Mouse (Mus musculus) natural killer cell, adult 2 months (primary cell): ENCODE results near the gene Grhpr.
"Not testable (repeated sequence)": the region's sequence is repeated elsewhere in the genome, so short reads cannot be mapped to it uniquely, and the experiment has no call there.

Experiments
- DNase-seq, 2 experiments: peaks; one replicate each; pipeline ENCODE4 v3.0.0; 2022; ENCODE audit warnings: low spot score in 2 of 2

The Grhpr gene

DNA sequence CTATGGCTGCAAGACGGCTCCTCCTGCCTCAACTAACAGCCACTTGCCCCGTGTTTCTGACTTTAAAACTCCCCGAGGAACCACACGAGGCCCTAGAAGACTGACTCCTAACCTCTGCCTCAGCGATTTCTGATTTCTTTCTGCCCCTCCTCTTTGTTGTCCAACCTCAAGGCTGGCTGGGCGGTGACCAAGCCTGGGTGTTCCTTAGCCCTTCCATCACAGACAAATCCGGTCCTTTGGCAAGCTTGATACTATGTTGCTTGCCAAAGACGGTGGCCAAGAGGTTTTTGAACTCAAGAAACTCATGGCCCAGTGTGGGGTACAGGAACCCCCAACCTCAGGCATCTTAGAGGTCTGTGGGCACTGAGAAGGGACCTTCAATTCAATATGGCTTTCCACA, 6.9 kb upstream of the Grhpr start:
- DNase-seq = no peak

DNA sequence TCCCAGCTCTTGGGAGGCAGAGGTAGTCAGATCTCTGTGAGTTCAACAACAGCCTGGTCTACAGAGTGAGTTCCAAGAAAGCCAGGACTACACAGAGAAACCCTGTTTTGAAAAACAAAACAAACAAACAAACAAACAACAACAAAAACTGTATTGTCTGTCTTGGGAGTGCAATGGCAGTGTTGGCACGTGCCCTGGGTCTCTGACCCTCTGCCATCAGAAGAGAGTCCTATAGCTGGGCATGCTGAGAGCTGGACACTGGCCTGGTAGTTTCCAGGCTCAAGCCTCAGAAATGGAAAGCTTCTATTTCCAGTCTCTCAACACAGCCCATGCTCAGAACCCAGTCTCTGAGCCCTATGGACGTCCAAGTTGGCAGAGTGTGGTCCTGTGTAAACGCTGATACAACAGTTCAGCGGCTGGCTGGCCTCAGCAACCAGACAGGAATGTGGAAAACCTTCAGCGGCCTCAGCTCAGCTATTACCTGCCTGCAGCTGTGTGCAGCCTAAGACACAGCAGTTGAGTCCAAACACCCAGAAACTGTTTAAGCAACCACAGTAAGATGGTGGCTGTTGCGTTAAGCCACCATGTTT, 5.1 kb upstream of the Grhpr start:
- DNase-seq = no peak

- no peak for DNase-seq
These were observed 4.1 kb upstream of the Grhpr start for GRCm38 (mm10) chr4:44976921-44977710.

- DNase-seq = no peak
These were observed 3.0 kb upstream of the Grhpr start for GRCm38 (mm10) chr4:44978175-44978574.

GRCm38 (mm10) chr4:44979794-44980338, 1.3 kb upstream of the Grhpr start:
- DNase-seq = no peak

- no peak for DNase-seq
These were observed 736 bp downstream of the Grhpr start for GRCm38 (mm10) chr4:44981974-44982287.

GRCm38 (mm10) chr4:44982440-44983130, 1.4 kb downstream of the Grhpr start:
- DNase-seq = no peak

DNA sequence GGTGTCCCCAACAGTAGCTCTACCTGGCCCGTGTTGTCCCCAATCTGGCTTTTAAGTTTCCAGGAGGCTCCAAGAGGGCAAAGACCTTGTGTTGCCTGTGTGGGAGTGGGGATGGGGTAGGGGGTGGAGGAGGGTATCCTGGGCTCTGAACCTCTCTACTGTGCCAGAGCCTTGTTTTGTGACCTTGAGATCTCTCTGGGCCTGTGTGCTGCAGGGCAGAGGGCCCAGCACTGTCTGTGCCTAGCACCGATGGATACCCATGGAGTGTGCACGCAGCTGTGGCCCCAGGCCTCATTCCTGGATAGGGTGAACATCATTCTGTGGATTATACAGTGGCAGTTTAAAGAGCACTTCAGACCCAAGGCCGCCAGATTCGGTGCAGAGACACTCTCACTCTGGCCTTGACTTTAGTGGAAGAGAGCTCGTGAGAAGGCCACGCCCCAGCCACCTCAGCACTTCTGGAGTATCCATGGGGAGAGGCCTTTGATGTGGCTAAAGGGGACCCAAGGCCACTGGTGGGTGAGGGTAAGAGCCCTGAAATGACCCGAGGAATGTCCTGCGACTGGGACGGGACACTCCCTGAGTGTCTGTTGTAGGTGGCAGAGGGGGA, 2.0 kb downstream of the Grhpr start:
- no peak for DNase-seq

- DNase-seq = no peak
These were observed 9.4 kb downstream of the Grhpr start for GRCm38 (mm10) chr4:44990560-44990959.

GRCm38 (mm10) chr4:44992330-44992729, 11.1 kb downstream of the Grhpr start:
- DNase-seq = not testable (repeated sequence)

DNA sequence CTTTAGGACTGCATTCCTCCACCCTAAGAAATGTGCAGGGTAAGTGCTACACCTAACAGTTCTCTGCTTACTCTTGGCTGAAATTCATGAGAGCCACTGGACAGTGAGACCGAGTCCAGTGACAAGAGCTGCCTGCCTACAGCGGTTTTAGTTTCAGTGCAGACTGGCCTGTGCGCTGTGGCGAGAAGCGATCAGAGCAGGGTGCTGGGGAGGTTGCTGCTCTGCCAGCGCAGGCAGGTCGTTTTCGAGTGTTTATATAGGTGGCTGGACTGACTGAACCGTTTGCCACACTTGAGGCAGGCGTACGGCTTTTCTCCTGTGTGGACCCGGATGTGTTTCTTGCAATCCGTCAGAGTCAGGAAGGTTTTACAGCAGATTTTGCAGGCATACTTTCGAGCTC, 12.0 kb downstream of the Grhpr start:
- not testable (repeated sequence) for DNase-seq

DNA sequence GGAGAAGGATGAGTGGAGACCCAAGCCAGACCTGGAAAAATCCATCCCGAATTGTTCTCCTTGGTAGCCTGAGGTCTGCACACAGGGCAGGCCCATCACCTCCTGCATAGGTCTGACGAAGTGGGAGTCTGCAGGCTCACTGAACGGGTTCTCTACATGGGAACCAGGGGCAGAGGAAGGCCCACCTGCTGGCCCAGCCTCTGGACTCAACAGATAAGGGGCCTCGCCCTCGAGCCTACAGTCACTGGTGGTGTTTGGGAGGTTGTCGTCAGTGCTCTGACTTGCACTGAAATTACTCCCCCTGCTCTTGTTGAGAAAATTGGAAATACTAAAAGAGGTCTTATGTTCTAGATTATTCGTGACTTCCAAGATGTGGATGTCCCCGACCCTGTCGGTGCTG, 12.7 kb downstream of the Grhpr start:
- DNase-seq = no peak

DNA sequence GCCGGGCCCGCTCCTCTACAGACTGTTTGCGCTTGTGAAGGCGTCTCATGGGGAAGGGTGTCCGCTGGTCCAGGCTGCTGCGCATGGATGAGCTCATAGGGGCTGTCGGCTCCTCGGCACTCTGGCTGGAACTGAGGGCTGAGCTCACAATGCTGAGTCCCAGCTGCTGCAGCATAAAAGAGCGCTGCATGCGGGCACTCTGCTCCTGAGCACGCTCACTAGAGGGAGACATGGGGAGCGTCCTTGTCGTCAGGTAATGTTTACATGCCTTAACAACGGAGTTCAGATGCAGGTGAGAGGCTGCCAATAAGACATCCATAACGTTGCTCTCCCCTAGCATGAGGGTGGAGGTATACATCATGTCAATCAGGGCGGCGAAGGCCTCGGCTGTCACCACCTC, 13.6 kb downstream of the Grhpr start:
- no peak for DNase-seq

DNA sequence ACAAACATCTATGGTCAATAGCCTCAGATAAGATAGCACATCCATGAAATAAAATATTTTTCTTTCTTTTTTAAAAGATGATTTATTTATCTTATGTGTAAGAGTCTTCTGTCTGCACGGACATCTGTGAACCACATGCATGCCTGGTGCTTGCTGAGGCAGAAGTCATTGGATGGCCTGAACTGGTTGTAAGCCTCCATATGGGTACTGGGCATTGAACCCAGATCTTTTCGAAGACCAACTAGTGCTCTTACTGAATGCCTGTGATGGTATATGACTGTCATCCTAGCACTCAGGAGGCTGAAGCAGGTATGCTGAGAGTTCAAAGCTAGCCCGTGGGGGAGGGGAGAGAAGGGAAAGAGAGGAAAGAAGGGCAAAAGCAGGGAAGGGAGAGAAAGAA, 16.9 kb downstream of the Grhpr start:
- DNase-seq = no peak

- DNase-seq = no peak
These were observed 18.8 kb downstream of the Grhpr start for GRCm38 (mm10) chr4:45000001-45000400.

GRCm38 (mm10) chr4:45005452-45005851, 24.3 kb downstream of the Grhpr start:
- DNase-seq = no peak

GRCm38 (mm10) chr4:45010806-45011415, 29.7 kb downstream of the Grhpr start:
- no peak for DNase-seq

- peak; percentile 46 to 57 for DNase-seq
These were observed 30.4 kb downstream of the Grhpr start for GRCm38 (mm10) chr4:45011581-45012104.

DNA sequence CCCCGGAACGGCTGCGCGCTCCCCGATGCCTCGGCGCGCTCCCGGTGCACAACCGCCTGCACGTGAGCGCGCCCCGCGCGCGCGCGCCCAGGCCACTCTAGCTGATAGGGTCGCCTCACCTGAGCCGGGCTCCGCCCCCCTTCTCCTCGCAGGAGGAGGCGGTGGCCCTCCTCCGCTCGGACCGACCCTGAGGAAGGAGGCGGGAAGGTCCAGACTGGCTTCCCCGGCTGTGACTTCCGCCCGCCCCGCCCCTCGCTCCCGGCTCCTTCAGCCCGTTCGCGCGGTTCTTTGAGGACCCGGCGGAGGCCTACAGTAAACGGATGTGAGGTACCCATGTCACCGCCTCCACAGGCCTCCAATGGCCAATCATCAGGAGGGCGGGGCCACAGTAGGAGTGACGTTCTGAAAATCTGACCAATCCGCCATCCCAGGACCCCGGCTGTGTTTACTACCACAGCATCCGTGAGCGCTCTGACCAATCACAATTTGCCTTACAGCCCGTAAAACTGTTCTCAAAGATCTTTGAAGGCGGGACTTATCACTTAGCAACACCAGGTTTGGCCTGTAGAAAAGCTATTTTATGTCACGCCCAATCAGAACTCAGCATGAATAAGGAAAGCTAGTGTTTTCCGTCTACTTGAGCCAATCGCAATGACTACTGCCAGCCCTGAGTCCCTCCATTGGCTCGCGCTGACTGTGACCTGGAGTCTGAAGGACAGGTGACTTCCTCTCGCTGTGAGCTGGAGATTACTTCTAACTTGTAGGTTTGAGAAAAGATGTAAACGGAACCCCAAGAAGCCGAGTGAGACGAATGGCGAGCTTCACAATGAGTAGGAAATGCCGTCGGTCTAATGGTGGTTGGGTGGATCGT, 31.1 kb downstream of the Grhpr start, which contains the start of gene Zbtb5:
Zbtb5 (minus strand) TSS at position 308 of the 871 bp plus-strand sequence.
- DNase-seq = peak; percentile 100

DNA sequence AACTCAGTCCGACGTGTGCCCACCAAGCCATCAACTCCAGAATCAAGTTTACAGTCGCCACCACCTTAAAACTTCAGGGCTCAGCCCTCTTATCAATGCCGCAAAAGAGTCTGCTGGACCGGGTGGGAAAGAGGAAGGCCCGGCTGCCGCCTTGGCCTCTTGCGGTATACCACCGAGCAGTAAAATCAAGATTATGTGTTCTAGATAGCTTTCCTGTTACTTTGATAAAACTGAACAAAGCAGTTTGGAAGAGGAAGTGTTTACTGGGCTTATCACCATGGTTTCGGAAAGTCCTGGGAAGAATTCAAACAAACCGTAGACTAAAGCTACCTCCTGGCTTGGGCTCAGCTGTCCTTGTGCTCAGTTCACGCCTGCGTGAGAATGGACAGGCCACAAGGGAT, 31.8 kb downstream of the Grhpr start:
- no peak for DNase-seq

DNA sequence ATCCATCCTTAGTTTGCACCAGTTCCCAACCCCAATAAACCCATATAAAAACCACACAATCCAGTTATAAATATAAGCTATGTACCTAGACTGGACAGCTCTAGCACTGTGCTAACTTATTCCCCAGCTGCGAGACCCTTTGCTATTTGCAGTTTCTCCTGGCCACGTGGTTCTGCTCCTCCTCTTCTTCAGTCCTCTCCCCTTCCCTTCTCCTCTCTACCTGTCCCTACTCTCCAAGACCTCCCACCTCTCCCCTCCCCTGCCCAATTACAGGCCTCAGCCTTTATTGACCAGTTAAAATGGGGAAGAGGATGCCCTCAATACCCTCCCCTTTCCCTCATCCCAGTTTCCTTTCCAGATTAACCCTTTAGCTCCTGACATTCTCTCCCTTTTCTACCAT, 32.3 kb downstream of the Grhpr start:
- DNase-seq = no peak
